Mouse (Mus musculus): Measurements from ENCODE around the gene Pank4. TPM values are rescaled to one million over a fixed set of nuclear protein-coding genes. Genes with fewer than 3 reads are reported as not detected.

The Pank4 gene
- total RNA-seq (2023) = 10 to 100 TPM; 96.9 to 97.9 TPM

GRCm38 (mm10) chr4:154963901-154964580 is at the start of gene Pank4:
Gene Pank4 (plus strand): TSS chr4:154964123.

GRCm38 (mm10) chr4:154928395-154929087 is 35.4 kb upstream of the Pank4 start, which contains the start of gene Tnfrsf14:
Gene Tnfrsf14 (minus strand): TSS chr4:154928563.

GRCm38 (mm10) chr4:154960690-154961225 is 3.2 kb upstream of the Pank4 start, which contains the start of gene Hes5:
Gene Hes5 (plus strand): TSS chr4:154960923.

Other genes starting within 250 kb of the Pank4 start
- gene Ttc34, start 126.7 kb upstream of the Pank4 start, total RNA-seq (2023) = not detected
- gene Mmel1, start 94.5 kb upstream of the Pank4 start, total RNA-seq (2023) = not detected
- gene Fam213b, start 65.0 kb upstream of the Pank4 start, total RNA-seq (2023) = 1 to 10 TPM; 1.2 to 2.9 TPM
- gene Tnfrsf14, start 35.6 kb upstream of the Pank4 start, total RNA-seq (2023) = 100 to 1,000 TPM; 136 to 156 TPM
- gene Hes5, start 3.2 kb upstream of the Pank4 start, total RNA-seq (2023) = under 1 TPM; 0.58 to 0.59 TPM
- gene Plch2, start 92.7 kb downstream of the Pank4 start, total RNA-seq (2023) = 1 to 10 TPM in 1 of 2 experiments, under 1 TPM in 1; 0.61 to 1.7 TPM
- 1 to 10 TPM; 9.1 to 9.7 TPM for gene Pex10, start 102.9 kb downstream of the Pank4 start, total RNA-seq (2023)
- 10 to 100 TPM; 69.9 to 70.7 TPM for gene Rer1, start 122.3 kb downstream of the Pank4 start, total RNA-seq (2023)
- 1 to 10 TPM; 1.5 to 2.7 TPM for gene Morn1, start 122.5 kb downstream of the Pank4 start, total RNA-seq (2023)

All from T-cell, adult 66 days (primary cell).